Mouse (Mus musculus): ENCODE measurements around the gene Ctr9. TPM values are rescaled to one million over a fixed set of nuclear protein-coding genes. Genes with fewer than 3 reads are reported as not detected.

The Ctr9 gene
- polyA plus RNA-seq, 1 experiment from 2014 or later: 75.6 TPM

DNA sequence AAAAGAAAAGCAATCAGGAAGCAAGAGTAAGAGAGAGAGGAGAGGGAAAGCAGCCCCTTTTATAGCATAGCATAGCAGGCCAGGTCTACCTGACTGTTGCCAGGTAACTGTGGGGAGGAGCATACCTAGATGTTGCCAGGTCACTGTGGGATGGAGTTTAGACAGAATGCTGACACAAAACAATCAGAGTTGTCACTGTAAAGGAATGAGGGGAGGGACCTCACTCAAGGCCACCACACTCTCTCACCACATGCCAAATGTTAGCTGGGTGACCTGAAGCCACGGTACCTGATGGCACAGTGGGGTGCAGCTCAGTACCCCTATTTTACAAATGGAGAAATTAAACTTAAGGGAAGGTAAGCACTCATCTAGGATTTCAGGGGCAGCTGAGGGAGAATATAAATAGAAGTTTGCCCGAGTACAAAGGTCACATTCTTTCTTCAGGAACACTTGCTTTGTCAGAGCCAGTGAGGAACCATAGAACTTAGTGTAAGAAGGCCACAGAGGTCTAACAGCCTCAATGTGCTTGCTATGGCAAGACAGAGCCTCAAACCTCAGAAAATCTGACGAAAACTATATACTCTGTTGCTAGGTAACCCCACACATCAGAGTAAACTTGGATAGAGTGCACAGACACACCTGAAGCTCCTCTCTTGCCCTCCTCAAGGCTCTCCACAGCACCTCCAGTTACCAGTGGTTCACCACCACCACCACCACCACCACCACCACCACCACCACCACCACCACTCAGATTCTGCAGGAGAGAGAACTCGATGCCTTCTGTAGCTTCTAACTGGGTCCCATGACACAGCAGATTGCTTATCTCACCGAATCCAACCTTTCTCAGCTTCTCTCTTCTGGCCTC lies 38.2 kb upstream of the Ctr9 start:
- no peak overlapping the region for H3K4me3 ChIP-seq (ENCODE audit: low read depth, low read length)
- ATAC-seq (ENCODE audit: low read depth): no peak
- H3K27me3 ChIP-seq (ENCODE audit: control insufficient read depth, insufficient read depth, low read length): no peaks in the 10 kb centered on the region
- H3K36me3 ChIP-seq (ENCODE audit: control insufficient read depth, insufficient read depth, low read length): no peaks in the 10 kb centered on the region
- no peak overlapping the region for H3K4me2 ChIP-seq (ENCODE audit: low read depth, low read length)
- H3K27ac ChIP-seq (ENCODE audit: low read depth, low read length): no peak overlapping the region; the same call in 1 of the 2 replicates
- WGBS: 71% methylated on average over 5 of the region's 5 CpGs
- no peak overlapping the region for H3K9ac ChIP-seq (replicated peaks; ENCODE audit: low read depth, low read length)
- 0 out of 2 replicates have a peak, but pooled peaks cover 4% of the 10 kb centered on the region for H3K4me1 ChIP-seq (ENCODE audit: control insufficient read depth, insufficient read depth, low read length)
- H3K9me3 ChIP-seq (ENCODE audit: control insufficient read depth, low read length): no peaks in the 10 kb centered on the region

DNA sequence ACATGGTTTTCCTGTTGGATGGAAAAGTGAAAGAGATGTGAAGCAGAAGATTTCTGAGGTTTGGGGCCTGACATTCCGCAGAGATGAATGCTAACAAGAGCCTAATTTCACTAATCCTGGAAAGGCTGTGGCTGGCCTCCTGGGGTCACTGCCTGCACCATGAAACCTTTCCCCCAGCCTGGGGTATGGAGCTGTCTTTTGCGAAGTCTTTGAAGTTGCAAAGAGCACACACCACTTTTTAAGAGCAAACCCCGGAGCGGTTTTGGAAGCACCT lies 37.6 kb upstream of the Ctr9 start:
- Histone ChIP-seq H3K9me3 (ENCODE audit: control insufficient read depth, low read length) (no peaks in the 10 kb centered on the region), H3K27ac (ENCODE audit: low read depth, low read length) (no peak overlapping the region), H3K4me2 (ENCODE audit: low read depth, low read length) (no peak overlapping the region), H3K4me1 (ENCODE audit: control insufficient read depth, insufficient read depth, low read length) (0 out of 2 replicates have a peak, but pooled peaks cover 4% of the 10 kb centered on the region), H3K4me3 (ENCODE audit: low read depth, low read length) (no peak overlapping the region), H3K27me3 (ENCODE audit: control insufficient read depth, insufficient read depth, low read length) (no peaks in the 10 kb centered on the region), H3K36me3 (ENCODE audit: control insufficient read depth, insufficient read depth, low read length) (no peaks in the 10 kb centered on the region), H3K9ac (replicated peaks; ENCODE audit: low read depth, low read length) (no peak overlapping the region)
- 62% methylated on average over 4 of the region's 4 CpGs for WGBS
- no peak for ATAC-seq (ENCODE audit: low read depth)

DNA sequence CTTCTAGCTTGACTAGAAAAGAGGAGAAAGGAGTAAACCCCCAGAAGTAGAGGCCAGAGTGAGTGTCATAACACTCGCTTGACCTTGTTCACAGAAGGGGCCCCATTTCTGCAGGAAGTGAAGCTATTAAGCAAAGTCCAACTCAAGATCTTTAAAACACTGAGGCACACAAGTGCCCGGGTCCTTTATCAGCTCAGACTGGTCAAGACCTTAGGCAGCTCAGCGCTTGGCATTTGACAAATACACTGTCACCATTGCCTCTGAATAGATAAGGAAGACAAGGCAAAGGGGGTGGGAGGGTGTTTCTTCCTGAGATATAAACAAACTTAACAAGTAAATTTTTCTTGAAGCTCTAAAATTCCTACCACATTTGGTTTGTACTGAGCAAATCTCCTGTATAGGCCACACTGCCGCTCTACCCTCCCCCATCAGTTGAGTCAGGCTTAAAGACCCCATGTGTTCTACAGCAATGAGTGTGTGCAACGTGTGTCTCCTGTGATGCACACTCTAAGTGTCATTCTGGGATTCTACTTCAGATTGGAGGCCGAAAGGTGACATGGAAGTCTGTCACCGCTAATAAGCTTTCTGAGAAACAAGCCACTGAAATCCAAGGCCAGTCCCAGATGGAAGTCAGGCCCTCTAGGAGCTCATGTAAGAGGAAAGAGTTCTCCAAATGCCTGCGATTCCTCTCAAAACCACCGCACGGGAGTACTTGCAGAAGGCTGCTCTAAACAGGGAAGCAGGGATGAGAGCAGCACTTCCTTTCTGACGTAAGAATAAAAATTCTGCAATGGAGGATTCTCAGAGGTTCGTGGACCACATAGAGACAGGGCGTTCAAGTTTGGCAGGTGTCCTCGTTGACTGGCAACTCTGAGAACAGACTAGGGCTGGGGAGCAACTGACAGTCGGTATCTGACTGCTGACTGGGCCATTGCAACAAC lies 29.6 kb upstream of the Ctr9 start:
- Histone ChIP-seq H3K9ac (replicated peaks; ENCODE audit: low read depth, low read length) (no peak overlapping the region), H3K9me3 (ENCODE audit: control insufficient read depth, low read length) (no peaks in the 10 kb centered on the region), H3K4me2 (ENCODE audit: low read depth, low read length) (no peak overlapping the region), H3K27me3 (ENCODE audit: control insufficient read depth, insufficient read depth, low read length) (no peaks in the 10 kb centered on the region), H3K36me3 (ENCODE audit: control insufficient read depth, insufficient read depth, low read length) (no peaks in the 10 kb centered on the region), H3K4me3 (ENCODE audit: low read depth, low read length) (no peak overlapping the region), H3K27ac (ENCODE audit: low read depth, low read length) (no peak overlapping the region), H3K4me1 (ENCODE audit: control insufficient read depth, insufficient read depth, low read length) (no peaks in the 10 kb centered on the region)
- whole genome bisulfite sequencing: 88% methylated on average over 15 of the region's 15 CpGs
- ATAC-seq (ENCODE audit: low read depth): no peak

DNA sequence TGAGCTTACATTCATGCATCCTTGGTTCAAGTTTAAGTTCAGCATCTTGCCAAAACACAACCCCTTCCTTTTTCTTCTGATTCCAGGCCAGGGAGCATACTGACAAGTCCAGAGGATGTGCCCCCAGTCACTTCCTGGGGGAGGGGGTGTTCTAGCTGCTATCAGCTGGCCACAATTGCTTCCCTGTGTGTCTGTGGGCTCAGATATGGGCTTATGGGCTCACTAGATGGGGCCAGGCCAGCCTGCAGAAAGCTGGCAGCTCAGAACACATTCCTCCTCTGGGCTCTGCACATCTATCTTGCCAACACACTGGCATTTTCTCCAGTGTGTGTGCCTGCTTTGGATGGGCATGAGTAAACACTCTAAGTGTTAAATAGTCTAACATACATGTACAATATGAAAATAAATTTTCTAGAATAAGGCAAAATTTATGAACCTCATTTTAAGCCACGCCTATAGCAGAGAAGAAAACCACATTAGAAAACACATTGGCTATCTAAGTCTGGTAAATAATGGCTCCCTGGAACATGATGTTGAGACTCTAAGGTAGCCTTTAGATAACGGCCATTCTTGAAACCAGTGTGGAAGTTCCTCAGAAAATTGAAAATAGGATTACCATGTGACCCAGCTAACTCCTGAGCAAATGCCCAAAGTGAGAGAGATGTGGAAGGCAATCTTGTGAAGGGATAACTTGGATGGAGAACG lies 24.5 kb upstream of the Ctr9 start:
- Histone ChIP-seq H3K9ac (replicated peaks; ENCODE audit: low read depth, low read length) (no peak overlapping the region), H3K4me2 (ENCODE audit: low read depth, low read length) (no peak overlapping the region), H3K4me3 (ENCODE audit: low read depth, low read length) (no peak overlapping the region), H3K27me3 (ENCODE audit: control insufficient read depth, insufficient read depth, low read length) (no peaks in the 10 kb centered on the region), H3K27ac (ENCODE audit: low read depth, low read length) (no peak overlapping the region), H3K4me1 (ENCODE audit: control insufficient read depth, insufficient read depth, low read length) (no peaks in the 10 kb centered on the region), H3K36me3 (ENCODE audit: control insufficient read depth, insufficient read depth, low read length) (no peaks in the 10 kb centered on the region), H3K9me3 (ENCODE audit: control insufficient read depth, low read length) (no peaks in the 10 kb centered on the region)
- ATAC-seq (ENCODE audit: low read depth): no peak
- 85% methylated on average over 3 of the region's 3 CpGs for WGBS

DNA sequence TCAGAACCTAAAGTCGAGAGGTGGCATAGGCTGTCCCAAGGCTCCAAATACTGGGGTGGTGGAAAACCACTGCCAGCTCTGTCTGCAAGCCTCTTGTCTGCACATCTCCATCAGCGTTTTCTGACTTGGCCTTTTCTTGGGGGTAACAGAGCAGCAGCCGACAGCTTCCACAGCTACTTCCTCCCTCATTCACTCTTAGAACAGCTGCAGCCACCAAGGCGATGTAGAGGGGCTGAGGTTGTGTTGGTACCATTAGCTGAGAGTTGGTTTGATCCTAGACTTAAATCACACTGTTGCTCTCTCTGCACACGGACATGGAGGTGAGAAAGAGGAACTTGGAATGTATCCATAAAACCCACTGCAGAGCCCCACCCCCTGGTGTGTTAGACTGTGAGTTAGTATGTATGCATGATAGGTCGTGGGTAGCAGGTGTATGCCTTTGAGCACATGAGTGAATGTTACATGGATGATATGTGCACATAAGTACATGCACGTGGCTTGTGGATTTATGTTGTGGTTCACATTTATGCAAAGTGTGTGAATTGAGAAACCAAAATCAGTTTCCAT lies 14.6 kb upstream of the Ctr9 start:
- no peak for ATAC-seq (ENCODE audit: low read depth)
- no peaks in the 10 kb centered on the region for H3K9me3 ChIP-seq (ENCODE audit: control insufficient read depth, low read length)

DNA sequence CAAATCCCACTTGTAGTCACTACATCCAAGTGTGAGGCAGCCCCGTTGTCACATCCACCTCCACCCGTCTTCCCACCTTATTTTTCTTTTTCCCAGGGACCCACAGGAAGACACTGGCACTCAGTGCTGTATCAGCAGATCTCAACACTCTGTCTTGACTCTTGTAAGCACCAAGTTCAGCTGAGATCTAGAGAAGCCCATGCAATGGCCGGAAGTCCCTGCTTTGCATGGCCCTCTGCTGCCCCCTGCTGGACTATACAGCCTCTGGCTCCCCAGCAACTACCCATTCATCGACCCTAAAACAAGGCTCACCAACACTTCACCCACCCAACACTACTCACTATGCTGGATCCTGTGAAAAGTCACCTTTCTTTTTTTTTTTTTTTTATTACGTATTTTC lies 13.9 kb upstream of the Ctr9 start:
- H3K27ac ChIP-seq (ENCODE audit: low read depth, low read length): no peak overlapping the region
- H3K9ac ChIP-seq (replicated peaks; ENCODE audit: low read depth, low read length): no peak overlapping the region
- 30% methylated on average over 5 of the region's 5 CpGs for WGBS
- no peaks in the 10 kb centered on the region for H3K4me1 ChIP-seq (ENCODE audit: control insufficient read depth, insufficient read depth, low read length)
- H3K9me3 ChIP-seq (ENCODE audit: control insufficient read depth, low read length): no peaks in the 10 kb centered on the region
- ATAC-seq (ENCODE audit: low read depth): peak; percentile 88
- no peak overlapping the region for H3K4me3 ChIP-seq (ENCODE audit: low read depth, low read length)
- H3K36me3 ChIP-seq (ENCODE audit: control insufficient read depth, insufficient read depth, low read length): no peaks in the 10 kb centered on the region
- H3K4me2 ChIP-seq (ENCODE audit: low read depth, low read length): no peak overlapping the region
- no peaks in the 10 kb centered on the region for H3K27me3 ChIP-seq (ENCODE audit: control insufficient read depth, insufficient read depth, low read length)

More for the DNA sequence above, 14.6 kb upstream of the Ctr9 start:
- Histone ChIP-seq H3K4me3 (ENCODE audit: low read depth, low read length) (no peak overlapping the region), H3K27me3 (ENCODE audit: control insufficient read depth, insufficient read depth, low read length) (no peaks in the 10 kb centered on the region), H3K4me2 (ENCODE audit: low read depth, low read length) (no peak overlapping the region), H3K9ac (replicated peaks; ENCODE audit: low read depth, low read length) (no peak overlapping the region), H3K4me1 (ENCODE audit: control insufficient read depth, insufficient read depth, low read length) (no peaks in the 10 kb centered on the region), H3K27ac (ENCODE audit: low read depth, low read length) (no peak overlapping the region), H3K36me3 (ENCODE audit: control insufficient read depth, insufficient read depth, low read length) (no peaks in the 10 kb centered on the region)
- WGBS: 86% methylated on average over 7 of the region's 7 CpGs

DNA sequence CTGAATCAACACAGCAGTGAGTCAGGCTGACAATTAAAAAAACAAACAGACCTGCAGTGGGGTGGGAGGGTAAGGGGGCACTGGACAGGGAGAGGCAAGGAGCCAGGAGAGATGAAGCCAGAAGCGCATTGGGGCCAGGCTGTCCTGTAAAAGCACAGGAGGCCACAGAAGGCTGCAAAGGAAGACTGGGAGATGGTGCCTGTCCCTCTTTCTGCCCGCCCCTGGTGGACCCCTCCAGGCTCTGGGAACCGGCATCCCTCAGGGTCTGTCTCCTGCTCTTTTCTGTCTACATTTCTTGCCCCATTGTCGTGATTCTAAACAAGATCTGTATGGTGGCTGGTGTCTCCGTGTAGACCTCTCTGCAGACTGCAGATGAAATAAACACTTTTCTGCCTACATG lies 13.0 kb upstream of the Ctr9 start:
- Histone ChIP-seq H3K9me3 (ENCODE audit: control insufficient read depth, low read length) (no peaks in the 10 kb centered on the region), H3K27me3 (ENCODE audit: control insufficient read depth, insufficient read depth, low read length) (no peaks in the 10 kb centered on the region), H3K4me2 (ENCODE audit: low read depth, low read length) (no peak overlapping the region), H3K36me3 (ENCODE audit: control insufficient read depth, insufficient read depth, low read length) (no peaks in the 10 kb centered on the region), H3K4me3 (ENCODE audit: low read depth, low read length) (no peak overlapping the region), H3K4me1 (ENCODE audit: control insufficient read depth, insufficient read depth, low read length) (no peaks in the 10 kb centered on the region), H3K27ac (ENCODE audit: low read depth, low read length) (no peak overlapping the region), H3K9ac (replicated peaks; ENCODE audit: low read depth, low read length) (no peak overlapping the region)
- ATAC-seq (ENCODE audit: low read depth): no peak
- WGBS: 80% methylated on average over 5 of the region's 5 CpGs

DNA sequence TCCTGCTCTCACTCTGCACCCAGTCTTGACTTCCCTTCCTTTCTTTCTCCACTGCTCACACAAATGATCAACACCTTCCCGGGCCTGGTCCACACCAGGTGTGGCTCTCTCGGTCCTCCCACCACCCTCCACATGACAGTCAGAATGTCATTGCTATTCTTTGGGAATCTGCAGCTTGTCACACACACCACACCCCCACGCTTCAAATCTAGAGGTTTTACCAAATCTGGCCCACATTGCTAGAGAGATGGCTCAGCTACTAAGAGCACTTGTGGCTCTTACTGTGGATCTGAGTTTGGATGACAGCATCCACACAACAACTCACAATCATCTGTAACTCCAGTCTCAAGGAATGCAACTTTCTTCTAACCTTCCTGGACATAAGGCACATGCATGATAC lies 11.8 kb upstream of the Ctr9 start:
- Histone ChIP-seq H3K27me3 (ENCODE audit: control insufficient read depth, insufficient read depth, low read length) (no peaks in the 10 kb centered on the region), H3K4me1 (ENCODE audit: control insufficient read depth, insufficient read depth, low read length) (no peaks in the 10 kb centered on the region), H3K9me3 (ENCODE audit: control insufficient read depth, low read length) (no peaks in the 10 kb centered on the region), H3K4me2 (ENCODE audit: low read depth, low read length) (no peak overlapping the region), H3K36me3 (ENCODE audit: control insufficient read depth, insufficient read depth, low read length) (no peaks in the 10 kb centered on the region), H3K27ac (ENCODE audit: low read depth, low read length) (no peak overlapping the region), H3K4me3 (ENCODE audit: low read depth, low read length) (no peak overlapping the region), H3K9ac (replicated peaks; ENCODE audit: low read depth, low read length) (no peak overlapping the region)
- ATAC-seq (ENCODE audit: low read depth): no peak
- WGBS: 86% methylated on average over 3 of the region's 3 CpGs
